Mouse (Mus musculus) layer of hippocampus, adult 11-12 months (tissue): ENCODE data around the gene Tpsb2.
A peak's percentile ranks its signal among the peaks of the same experiment; 100 is the strongest.

ENCODE experiments used
- DNase-seq: peaks from one replicate; pipeline ENCODE4 v3.0.0; 2022; ENCODE audit warnings: low spot score

Tpsb2 gene

DNA sequence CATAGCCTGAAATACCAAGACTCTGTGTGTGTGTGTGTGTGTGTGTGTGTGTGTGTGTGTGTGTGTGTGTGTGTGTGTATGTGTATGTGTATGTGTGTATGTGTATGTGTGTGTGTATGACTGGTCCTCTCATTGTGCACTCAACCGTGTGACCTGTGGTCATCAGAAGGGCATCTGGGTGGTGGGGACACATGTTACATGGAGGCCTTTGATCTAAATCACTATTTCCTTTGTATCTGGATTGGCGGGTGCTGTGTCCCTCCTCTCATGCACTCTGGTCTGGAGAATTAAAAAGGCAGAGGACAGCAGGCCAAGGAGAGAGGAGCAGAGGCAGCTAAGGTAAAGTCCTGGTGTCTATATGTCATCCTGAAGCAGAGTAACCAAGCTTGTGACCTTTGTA is at the start of gene Tpsb2:
Gene Tpsb2, plus strand, starts transcription at position 301 of the 400 bp plus-strand sequence.
- no peak for DNase-seq

DNA sequence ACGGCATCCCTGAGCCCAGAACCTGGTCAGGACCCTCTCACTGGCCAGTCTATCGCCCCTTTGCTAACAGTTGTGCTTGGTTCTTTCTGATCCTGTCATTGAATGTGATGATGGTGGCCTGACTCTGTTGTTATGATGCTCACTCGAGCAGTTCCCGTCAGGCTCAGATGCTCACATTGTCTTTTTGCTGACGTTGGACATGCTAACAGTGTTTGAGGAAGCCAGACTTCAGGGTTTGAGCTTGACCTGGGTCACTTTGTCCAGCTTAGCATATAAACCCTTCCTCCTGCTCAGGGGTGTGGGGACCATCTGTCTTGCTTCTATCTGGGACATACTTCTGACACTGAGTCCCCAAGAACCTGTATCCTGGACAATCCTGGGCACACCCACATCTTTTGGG is 47.8 kb upstream of the Tpsb2 start, which contains the start of gene Prss29:
Gene Prss29, plus strand, starts transcription at position 301 of the 400 bp plus-strand sequence.
- DNase-seq: no peak

DNA sequence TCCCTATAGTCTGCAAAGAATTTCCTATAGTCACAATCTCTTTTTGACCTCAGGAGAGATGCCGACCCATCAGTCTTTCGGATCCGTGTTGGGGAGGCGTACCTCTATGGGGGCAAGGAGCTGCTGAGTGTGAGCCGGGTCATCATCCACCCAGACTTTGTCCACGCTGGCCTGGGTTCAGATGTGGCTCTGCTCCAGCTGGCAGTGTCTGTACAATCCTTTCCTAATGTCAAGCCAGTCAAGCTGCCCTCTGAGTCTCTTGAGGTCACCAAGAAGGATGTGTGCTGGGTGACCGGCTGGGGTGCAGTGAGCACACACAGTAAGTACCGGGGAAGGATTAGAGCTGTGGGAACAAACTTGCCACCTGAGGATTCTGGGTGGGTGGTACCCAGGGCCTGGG is 45.3 kb upstream of the Tpsb2 start:
- DNase-seq: no peak

DNA sequence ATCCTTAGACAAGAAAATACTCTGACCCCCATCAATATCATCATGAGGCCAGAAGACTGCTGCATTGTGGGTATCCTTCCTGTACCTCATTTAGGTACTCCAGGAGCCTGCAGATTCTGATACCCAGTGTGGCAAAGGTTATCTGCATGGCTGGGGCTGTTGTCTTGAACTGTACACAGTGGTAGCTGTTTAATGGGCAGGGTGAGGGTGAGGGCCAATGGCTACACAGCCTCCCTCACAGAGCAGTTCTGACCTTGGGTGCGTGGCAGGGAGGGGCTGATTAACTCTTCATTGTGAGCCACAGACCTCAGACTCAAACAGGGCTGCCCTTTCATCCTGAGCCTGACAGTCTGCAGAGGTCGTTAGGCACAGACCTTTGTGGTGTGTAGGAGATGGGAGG is 43.2 kb upstream of the Tpsb2 start:
- no peak for DNase-seq

DNA sequence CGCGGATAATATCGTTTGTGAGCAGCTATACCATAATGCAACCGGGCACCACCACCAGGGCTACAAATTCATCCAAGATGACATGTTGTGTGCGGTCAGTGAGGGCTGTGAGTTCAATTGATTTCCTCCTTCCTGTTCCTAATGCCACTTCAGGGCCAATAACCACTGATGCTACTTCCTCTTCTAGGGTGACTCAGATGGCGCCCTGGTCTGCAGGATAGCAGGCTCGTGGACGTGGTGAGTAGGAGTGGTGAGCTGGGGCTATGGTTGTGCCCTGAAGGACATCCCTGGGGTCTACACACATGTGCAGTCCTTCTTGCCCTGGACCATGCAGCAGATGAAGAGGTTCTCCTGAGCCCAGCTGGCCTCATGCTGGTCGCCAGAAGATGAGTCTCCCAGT is 33.8 kb upstream of the Tpsb2 start:
- DNase-seq: no peak

DNA sequence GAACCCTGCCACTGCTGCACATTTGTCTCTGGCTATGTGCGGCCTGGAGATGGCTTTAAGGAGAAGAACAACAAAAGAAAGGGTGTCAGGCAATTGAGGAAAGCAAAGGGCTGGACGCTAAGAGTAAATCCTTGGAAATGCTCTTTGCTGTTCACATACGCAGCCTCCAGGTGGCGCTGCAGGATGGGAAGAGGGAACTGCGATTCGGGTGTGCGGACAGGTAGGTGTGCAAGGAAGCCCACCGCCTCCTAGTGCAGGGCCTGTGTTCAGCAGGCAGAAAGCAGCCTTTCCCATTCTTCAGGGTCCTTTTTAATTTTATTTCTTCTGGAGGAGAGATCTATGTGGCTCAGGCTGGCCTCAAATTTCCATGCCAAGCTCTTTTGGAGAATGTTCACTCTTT is 32.2 kb upstream of the Tpsb2 start:
- DNase-seq: peak; percentile 48

DNA sequence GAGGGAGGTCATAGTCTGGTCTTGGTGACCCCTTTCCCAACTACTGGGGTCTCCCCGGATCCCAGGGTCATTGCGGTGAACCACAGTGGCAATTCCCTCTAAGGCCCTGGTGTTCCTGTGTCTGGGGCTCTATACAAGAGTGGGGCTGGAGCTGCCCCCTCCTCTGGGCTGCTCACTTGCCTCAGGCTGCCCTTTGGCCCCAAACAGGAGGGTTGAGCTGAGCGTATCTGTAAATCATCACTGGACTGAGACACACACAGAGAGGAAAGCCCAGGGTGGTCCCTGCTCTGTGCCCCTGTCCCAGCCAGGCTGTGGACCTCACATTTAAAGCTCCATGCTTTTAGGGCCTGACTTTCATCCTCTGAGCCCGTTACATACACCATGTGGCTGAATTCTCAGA is 27.9 kb upstream of the Tpsb2 start:
- no peak for DNase-seq

DNA sequence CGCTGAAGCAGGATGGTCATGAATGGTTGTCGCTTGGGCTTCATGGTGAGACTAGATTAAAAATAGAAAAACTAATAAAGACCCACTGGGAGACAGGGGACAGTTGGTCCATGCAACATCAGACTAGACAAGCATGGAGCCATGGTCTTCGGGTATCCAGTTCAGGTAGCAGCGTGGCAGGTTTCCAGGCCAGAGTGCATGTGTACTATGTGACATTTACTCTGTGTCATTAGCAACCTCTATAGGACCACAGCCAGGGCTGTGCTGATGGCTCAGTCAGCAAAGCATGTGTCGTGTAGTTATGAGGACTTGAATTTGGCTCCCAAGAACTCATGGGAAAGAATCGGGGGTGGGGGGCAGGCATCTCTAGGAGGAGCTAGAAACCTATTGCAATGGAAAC is 26.1 kb upstream of the Tpsb2 start:
- DNase-seq: no peak

DNA sequence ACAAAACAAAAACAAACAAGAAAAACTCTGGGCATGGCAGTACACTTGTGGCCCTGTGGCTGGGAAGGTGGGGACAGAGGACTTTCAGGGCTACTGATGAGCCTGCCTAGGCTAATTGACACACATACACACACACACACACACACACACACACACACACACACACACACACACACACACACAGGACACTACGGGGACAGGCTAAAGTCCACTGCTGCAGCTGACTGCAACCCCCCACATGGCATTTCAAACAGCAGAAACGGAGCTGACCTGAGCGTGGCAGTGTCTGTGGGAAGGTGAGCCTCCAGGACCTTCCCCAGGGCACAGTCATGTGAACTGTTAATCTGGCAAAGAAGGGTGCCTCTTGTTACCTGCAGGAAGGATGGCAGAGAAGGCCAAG is 24.6 kb upstream of the Tpsb2 start:
- no peak for DNase-seq

DNA sequence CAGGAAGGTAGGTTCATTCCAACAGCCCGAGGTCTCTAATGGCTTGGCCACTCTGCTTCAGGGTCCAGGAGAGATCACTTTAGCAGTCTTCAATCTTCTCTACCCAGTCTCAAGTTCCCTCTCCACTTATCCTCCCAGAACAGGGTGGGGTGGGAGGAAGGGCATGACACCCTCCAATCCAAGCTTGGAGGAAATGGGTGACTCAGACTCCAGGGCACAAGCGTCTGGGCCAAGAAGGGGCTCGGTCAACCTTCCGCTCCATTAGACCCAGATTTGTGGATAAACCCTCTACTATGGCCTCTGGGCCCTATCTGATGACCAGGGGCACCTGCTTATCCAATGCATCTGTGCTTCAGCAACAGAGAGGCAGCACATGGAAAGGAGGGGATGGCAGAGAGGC is 20.6 kb upstream of the Tpsb2 start, which contains the start of gene Tpsab1:
Gene Tpsab1, minus strand, starts transcription at position 101 of the 400 bp plus-strand sequence.
- DNase-seq: no peak

DNA sequence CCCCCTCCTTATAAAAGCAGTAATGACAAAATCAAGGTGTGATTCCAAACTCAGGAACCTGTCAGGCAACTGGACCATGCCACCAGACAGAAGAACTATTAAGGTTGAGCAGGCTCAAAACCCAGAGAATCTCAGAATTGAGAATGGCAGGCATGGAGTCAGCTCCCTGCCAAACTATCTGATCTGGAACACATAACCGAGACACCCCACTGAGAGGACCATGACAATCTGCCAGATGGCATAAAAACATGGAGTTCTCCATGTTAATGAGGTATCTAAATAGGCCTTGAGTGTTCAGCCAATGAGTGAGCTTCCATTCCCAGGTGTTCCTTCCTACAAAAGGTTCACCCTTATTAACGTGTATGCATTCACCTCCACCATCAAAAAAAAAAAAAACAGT is 4.8 kb upstream of the Tpsb2 start:
- DNase-seq: no peak

DNA sequence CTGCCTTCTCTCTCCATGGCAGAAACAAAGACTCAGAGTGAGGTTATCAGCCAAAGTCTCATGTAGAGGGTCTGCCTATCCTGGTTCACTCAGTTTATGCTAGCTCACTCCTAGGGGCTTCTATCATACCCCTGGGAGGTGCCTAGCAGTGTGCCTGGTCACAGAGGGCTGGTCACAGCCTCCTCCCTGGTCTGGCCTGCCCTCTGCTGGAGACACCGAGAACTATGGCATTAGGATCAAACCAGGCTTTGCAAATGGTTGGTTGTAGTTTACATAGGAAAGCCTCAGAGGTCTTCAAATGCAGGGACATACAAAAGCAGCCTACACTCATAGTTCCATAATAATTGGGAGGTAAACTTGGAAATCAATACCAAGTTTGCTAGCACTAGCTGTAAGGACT is 2.4 kb upstream of the Tpsb2 start:
- peak; percentile 49 for DNase-seq

DNA sequence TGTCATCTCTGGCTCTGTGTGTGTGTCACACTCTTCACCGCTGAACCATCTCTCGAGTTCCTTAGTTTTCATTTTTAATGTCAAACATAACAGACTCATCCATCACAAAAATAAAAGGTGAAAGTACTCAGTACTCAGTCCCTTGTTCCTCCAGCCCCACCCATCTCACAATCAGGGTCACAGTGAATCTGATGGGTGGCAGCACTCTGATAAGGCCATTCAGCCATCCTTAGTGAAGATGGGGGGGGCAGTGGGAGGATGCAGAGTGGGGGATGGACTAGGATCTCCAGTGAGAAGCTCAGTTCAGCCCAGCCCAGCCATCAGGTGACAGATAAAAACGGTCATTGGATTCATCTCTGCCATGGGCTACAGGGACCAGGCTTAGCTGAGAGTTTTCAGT is 2.9 kb downstream of the Tpsb2 start, which contains the start of gene Tpsg1:
Gene Tpsg1, plus strand, starts transcription at position 301 of the 400 bp plus-strand sequence.
- DNase-seq: no peak

DNA sequence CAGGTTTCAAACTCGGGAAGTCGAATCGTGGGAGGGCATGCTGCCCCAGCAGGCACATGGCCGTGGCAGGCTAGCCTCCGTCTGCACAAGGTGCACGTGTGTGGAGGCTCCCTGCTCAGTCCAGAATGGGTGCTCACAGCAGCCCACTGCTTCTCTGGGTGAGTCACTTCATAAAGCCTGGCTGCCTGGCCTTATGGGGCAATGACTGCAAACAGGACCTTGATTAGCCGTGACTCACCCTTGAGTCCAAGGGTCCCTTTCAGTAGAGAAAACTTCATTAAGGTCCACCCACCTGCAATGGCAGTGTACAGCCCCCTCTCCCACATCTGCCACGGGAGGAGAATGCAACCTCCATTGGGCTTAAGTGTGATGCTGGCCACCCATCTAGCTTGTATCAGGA is 6.4 kb downstream of the Tpsb2 start:
- DNase-seq: no peak

DNA sequence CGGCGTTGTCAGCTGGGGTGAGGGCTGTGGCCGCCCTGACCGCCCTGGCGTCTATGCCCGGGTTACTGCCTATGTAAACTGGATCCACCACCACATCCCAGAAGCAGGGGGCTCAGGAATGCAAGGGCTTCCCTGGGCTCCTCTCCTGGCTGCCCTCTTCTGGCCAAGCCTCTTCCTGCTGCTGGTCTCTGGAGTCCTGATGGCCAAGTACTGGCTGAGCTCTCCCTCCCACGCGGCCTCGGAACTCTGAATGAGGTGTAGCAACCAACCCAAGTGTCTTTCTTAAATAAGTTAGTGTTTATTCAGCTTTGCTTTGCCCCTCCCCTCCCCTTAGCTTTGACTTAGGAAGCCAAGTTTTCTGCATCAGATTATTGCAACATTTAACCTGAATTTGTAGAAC is 7.9 kb downstream of the Tpsb2 start:
- DNase-seq: no peak

DNA sequence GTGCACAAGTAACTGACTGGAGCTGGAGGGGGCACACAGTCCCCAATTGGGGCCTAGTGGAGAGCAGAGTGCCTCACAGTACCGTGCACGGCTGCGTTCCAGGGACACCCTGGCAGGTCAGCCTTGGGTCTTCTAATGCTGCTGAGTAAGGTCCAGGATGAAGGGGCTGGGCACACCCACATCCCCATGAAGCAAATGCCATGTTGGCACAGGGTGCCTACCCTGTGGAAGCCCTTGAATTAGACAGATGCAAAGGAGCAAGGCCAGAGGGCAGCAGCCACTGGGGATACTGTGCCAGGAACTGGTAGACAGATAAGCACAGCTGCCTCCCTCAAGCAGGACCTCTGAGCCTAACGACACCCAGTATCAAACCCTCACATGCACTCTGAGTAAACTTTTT is 28.4 kb downstream of the Tpsb2 start:
- no peak for DNase-seq

DNA sequence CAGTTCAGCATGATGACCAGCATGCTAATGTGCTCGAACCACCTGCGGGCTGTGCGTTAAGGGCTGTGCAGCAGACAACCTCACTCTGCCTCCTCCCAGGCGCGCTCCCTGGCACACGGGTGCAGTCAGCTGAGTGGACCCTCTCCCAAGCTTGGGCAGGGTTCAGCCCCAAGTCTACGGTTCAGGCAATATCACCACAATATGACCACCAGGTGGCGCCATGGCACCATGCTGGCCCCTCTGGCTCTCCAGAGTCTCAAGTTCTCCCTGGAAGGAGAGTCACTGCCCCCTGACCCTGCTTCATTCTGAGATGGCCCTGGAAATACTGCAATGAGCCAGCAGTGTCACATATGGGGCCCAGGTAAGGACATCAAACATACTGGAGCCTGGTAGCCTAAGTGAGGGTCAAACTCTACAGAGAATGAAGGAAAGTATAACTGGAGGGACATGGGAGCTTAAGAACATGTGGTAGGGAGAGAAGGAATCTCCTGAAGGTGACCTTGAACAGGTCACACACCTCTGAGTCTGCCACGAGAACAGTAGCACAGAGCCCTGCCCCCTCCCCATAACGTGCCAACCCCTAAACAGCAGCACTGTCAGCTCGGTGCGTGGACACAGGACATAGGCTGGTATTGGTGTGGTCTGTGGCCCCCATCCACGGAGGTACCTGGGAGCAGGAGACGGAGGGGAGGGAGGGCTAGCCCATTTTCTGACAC is 31.9 kb downstream of the Tpsb2 start:
- peak; percentile 84 for DNase-seq

DNA sequence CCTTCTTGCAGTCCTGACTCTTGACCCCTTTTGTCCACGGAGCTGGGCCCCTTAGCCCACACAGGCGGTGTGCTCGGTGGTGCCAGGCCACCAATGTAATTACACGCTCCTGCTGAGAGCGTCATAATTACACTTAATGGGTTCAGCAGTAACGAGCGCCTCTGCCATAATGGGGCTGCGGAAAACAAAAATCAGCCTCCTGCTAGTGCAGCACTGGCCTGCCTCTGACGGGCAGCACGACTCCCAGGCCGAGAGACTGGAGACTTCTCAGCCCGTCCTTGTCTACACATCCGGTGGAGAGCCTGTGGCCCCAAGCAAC is 32.4 kb downstream of the Tpsb2 start:
- DNase-seq: no peak

DNA sequence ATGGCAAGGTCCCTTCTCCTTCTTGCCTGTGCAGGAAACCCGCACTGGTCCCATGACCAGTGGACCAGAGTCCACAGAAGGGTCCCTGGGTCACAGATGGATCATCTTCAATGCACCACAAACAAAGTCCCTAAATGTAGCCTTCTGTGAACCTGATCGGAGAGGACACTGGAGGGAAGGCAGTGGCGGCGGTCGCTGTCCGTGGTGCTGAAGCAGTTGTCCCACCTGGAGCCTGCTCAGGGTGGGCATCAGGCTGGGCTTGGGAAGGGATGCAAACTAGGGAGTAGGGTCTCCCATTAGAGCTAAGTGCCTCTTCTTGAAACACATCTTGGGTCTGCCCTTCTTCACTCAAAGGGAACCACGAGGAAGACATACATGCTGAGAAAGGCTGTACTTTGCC is 34.3 kb downstream of the Tpsb2 start:
- DNase-seq: no peak

DNA sequence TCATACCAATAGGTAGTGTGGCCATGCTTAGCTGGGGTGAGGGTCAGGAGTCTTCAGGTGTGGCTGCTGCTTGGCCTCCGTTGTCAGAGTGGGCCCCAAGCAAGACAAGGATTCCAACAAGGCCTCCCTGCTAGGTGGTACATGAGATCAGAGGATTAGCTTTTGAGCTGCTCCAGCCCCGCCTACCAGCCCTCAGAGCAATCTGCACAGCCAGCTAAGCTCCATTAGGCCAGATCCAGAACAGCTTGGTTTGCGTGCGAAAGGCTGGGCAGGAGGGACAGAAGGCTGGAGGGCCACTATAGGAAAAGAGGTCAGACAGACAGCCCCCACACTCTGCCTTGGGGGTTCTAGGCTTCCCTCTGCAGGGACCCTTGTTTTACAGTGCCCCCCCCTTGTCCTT is 35.4 kb downstream of the Tpsb2 start:
- no peak for DNase-seq

DNA sequence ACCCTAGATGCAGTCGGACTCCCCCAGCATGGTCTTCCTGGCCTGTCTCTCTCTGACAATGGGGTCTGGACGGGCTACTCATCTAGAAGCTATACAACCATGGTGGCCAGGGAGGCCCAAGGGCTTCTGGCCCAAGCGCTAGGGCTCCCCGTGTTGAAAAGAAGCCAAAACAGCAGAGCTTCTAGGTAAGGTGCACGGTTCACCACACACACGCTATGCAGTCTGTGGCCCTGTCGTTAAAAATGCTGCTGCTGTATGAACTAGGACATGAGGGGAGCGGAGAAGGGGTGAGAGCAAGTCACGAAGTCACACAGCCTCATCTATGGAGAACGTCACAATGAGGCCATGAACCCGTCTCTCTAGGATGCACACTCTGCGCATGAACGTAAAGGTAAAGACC is 36.1 kb downstream of the Tpsb2 start:
- DNase-seq: no peak

DNA sequence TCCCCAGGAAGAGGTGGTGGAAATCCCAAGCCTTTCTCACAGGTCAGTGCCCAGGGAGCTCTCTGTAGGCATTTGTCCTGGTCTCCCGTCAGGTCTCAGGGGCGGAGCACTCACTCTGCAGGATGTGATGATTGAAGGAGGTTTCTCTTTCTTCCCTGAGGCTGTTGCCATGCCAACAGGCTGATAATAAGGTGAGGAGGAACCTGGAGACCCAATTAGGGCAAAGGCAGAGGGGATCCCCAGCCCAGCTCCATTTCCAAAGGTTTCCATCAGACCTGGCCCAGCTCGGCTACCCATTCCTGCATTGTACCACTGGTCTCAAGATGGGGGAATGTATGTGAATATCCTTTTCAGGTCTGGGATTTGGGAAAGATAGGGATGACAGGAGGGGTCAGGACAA is 38.1 kb downstream of the Tpsb2 start:
- no peak for DNase-seq

DNA sequence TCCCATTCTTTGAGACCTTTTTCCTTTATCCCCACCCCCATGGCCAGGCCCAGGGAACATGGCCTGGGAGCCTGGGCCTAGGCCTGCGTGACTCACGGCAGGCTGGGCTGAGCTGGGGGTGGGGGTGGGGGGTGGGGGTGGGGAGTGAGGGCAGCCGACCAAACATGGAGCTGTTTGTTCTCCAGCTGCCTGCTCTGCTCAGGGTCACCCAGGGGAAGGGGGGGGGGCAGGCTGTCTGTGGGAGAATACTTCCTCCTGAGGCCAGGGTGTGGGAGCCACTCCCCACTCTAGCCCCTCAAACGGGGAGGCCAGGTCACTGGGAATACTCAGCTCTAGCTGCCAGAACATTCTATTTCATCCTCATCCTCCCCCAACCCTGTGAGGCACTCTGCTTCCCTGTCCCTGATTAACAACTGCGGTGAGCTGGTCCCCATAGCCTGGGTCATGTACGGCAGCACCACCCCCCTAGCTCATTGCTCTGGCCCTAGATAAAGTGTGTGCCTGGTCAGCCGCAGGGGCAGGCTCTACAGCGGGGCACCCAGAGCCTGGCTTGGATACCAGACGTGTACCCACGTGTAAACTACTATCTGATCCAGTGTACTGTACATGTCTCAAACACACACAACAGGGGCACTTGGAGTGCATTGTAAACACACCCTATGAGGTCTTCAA is 39.3 kb downstream of the Tpsb2 start:
- no peak for DNase-seq

DNA sequence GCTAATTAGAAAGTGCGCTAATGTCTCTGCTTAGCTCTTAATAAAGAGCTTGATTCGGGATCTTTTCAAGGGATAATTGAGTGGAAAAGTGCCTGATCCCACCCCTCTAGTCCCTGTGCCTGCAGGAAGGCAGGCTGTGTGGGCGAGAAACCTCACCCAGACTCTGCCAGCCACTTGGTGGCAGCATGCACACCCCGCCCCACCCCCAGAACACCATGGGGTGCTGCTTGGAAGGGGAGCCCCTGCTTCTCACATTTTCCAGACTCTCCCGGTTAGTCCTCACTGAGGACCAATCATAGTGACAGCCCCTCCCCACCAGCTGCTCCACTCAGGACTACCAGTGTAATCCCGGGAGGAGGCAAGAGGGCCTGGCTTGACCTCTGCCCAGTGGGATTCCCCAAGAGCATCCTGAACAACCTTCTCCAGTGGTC is 39.9 kb downstream of the Tpsb2 start:
- DNase-seq: peak; percentile 58
